Mouse (Mus musculus) olfactory bulb, adult 2 months (tissue): ENCODE results near the gene Mgea5. TPM values are rescaled to one million over a fixed set of nuclear protein-coding genes. Genes with fewer than 3 reads are reported as not detected.

Source experiments
- H3K27ac ChIP-seq: fragments of 200-500 bp; 2 replicates; pipeline ENCODE4 v1.5.1; 2012; ENCODE audit warnings: low read depth, low read length; ENCODE audit not compliant: insufficient read depth
- H3K4me1 ChIP-seq: fragments of 200-500 bp; 2 replicates; pipeline ENCODE4 v1.6.1; 2012; ENCODE audit warnings: low read length; ENCODE audit not compliant: control insufficient read depth, insufficient read depth
- H3K4me3 ChIP-seq: fragments of 200-500 bp; 2 replicates; pipeline ENCODE4 v1.5.1; 2012; ENCODE audit warnings: mild to moderate bottlenecking, low read depth, low read length, moderate library complexity; ENCODE audit not compliant: insufficient read depth
- CTCF ChIP-seq: fragments of 200-500 bp; IDR thresholded peaks from 2 replicates; pipeline ENCODE4 v1.5.1; 2012; ENCODE audit warnings: low read depth, mild to moderate bottlenecking, low read length, moderate library complexity; ENCODE audit not compliant: insufficient read depth
- POLR2A ChIP-seq: fragments of 200-500 bp; IDR thresholded peaks from 2 replicates; pipeline ENCODE4 v1.6.1; 2012; ENCODE audit warnings: mild to moderate bottlenecking, low read depth, low read length, moderate library complexity; ENCODE audit not compliant: insufficient read depth
- WGBS: fragments of 180-500 bp; shearing (Covaris S2); methylation state at CpG from one replicate; pipeline ENCODE4 v1.1.7; 2018; 5-methylcytosine and 5-hydroxymethylcytosine counted together
- polyA plus RNA-seq: library from polyadenylated mRNA; stranded (reverse); fragments of >200 nt; gene quantifications from 2 replicates; pipeline ENCODE4 v1.2.4, GENCODE M21; 2012; ENCODE audit warnings: low replicate concordance; ENCODE audit not compliant: missing spikeins, insufficient read depth, insufficient read length

Gene Mgea5
- polyA plus RNA-seq, 1 experiment, result 284 TPM

GRCm38 (mm10) chr19:45727231-45727630 is 56.4 kb downstream of the Mgea5 start:
- Histone ChIP-seq H3K27ac (no peak overlapping the region), H3K4me1 (no peaks in the 10 kb centered on the region), H3K4me3 (no peak overlapping the region)
- 78% methylated on average over 10 of the region's 10 CpGs for WGBS
- TF ChIP-seq POLR2A (no peak), CTCF (no peak)

DNA sequence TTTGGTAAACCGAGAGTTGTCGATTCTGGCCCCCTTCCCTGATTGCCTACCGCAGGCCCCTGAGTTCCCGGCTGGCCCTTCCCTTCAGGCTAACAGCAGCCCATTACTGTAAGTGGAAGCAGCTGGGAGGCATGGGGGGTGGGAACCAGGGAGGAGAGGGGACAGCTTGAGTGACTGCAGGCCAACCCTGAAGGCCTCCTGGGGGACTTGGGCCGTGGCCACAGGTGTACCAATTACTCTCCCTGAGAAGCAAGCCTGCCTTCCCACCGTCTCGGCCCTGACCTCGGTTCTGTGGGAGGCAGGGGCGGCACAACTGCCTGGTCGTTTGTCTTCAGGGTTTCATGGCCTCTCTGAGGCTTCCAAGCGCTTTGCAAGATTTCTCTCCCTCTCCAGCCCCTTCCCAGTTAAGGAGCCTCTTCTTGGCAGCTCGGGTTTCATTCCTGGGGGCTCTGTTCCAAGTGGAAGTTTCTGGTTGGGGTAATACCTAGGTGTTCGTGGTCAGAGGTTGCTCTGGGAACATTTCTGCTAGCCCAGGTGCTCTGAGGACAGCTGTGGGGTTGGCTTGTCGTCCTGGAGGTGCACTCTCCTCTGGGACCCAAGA is 57.9 kb downstream of the Mgea5 start:
- Histone ChIP-seq H3K4me3 (no peak overlapping the region), H3K27ac (no peak overlapping the region), H3K4me1 (no peaks in the 10 kb centered on the region)
- WGBS, result 70% methylated on average over 14 of the region's 14 CpGs
- TF ChIP-seq CTCF, result no peak
- TF ChIP-seq POLR2A, result no peak

DNA sequence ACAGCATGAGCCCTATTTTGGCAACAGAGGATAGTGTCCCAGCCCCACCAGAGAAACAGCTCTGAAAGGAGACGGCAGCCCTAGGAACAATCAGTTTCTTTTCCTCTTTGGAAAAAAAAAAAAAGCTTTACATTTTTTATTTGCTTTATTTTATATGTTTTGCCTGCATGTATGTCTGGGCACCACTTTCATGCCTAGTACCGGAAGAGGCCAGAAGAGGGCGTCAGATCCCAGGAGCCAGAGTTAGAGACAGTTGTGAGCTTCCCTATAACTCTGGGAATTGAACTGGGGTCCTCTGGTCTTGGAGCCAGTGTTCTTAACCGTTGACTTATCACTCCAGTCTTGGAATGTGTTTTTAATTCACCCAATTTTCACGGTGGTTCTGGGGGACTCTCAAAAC is 61.4 kb downstream of the Mgea5 start:
- Histone ChIP-seq H3K4me1 (peaks cover 4% of the 10 kb centered on the region; the same call in 1 of the 2 replicates), H3K27ac (no peak overlapping the region), H3K4me3 (no peak overlapping the region)
- 73% methylated on average over 5 of the region's 5 CpGs for WGBS
- TF ChIP-seq POLR2A, result no peak
- no peak for TF ChIP-seq CTCF

- Histone ChIP-seq H3K4me3 (no peak overlapping the region), H3K27ac (no peak overlapping the region), H3K4me1 (peaks cover 4% of the 10 kb centered on the region; the same call in 1 of the 2 replicates)
- TF ChIP-seq CTCF, result no peak
- TF ChIP-seq POLR2A, result no peak
- 66% methylated on average over 3 of the region's 3 CpGs for WGBS
Measured at GRCm38 (mm10) chr19:45718286-45718685, 65.4 kb downstream of the Mgea5 start.

DNA sequence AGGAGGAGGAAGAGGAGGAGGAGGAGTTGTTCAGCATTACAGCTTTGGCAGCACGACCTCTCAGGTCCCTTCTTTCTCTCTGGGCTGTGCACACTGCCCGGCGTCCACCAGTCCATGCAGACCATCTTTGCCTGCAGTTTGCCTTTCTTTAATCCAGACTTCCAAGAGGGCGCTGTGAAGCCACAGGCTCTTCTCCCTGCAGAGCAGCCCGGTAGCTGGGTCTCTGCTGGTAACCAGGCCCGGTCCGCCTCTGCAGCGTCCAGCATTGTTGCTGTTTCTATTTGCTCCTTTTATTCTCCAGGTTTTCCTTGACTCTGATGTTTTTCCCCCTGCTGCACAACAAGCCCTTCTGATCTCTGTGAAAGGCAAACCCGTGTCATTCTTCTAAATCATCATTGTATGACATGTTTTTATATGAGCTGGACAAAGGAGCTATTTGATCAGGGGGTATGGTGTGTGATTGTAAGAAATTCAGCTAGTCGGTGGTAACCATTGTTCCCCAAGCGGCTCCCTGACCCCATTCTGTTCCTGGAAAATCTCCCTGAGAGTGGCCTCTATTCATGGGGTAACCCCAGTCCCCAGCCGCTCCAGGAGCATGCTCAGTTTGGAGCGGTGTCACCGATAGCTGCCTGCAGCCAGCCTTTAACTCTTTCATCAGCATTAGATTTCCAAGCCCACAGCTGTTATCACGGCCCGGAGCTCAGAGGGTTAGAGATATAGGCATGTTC is 66.0 kb downstream of the Mgea5 start:
- TF ChIP-seq CTCF (no peak), POLR2A (no peak)
- Histone ChIP-seq H3K4me3 (peak overlapping the region; percentile 27), H3K4me1 (peaks cover 4% of the 10 kb centered on the region; the same call in 1 of the 2 replicates), H3K27ac (no peak overlapping the region)
- 8% methylated on average over 16 of the region's 16 CpGs for WGBS

- TF ChIP-seq CTCF (no peak), POLR2A (no peak)
- no peaks in the 10 kb centered on the region for H3K4me1 ChIP-seq
- H3K27ac ChIP-seq, result no peak overlapping the region
- 60% methylated on average over 3 of the region's 3 CpGs for WGBS
- no peak overlapping the region for H3K4me3 ChIP-seq
Measured at GRCm38 (mm10) chr19:45708704-45709103, 74.9 kb downstream of the Mgea5 start.

Other genes starting within 250 kb of the Mgea5 start
- gene Poll, start 223.3 kb downstream of the Mgea5 start, polyA plus RNA-seq, result not detected in 2 replicates
- not detected in 2 replicates for gene Gm17018, start 223.2 kb downstream of the Mgea5 start, polyA plus RNA-seq
- gene Fbxw4, start 123.5 kb downstream of the Mgea5 start, polyA plus RNA-seq, result not detected in 2 replicates
- gene Fgf8, start 40.9 kb downstream of the Mgea5 start, polyA plus RNA-seq, result not detected in 2 replicates
- gene Npm3, start 34.2 kb downstream of the Mgea5 start, polyA plus RNA-seq, result not detected in 2 replicates
- gene Kcnip2, start 32.2 kb upstream of the Mgea5 start, polyA plus RNA-seq, result not detected in 2 replicates
- not detected in 2 replicates for gene Armh3, start 214.7 kb upstream of the Mgea5 start, polyA plus RNA-seq
- gene Hps6, start 219.7 kb upstream of the Mgea5 start, polyA plus RNA-seq, result not detected in 2 replicates